Mouse (Mus musculus) heart, embryonic 12.5 days (tissue): ENCODE measurements at regions not wholly inside any gene's neighbourhood (a gene's known extent, or its start where the extent isn't known, plus 50 kb on each side); places are given as distances from the start of the nearest gene placed in this dataset.
"Not testable (repeated sequence)": the region's sequence is repeated elsewhere in the genome, so short reads cannot be mapped to it uniquely, and the experiment has no call there.

Experiments used
- ATAC-seq: fragments of 200-750 bp; cut with Nextera tagmentation; 2 replicates; pipeline ENCODE4 v1.8.0; 2017; ENCODE audit warnings: moderate TSS enrichment, moderate library complexity; ENCODE audit not compliant: insufficient number of reproducible peaks, low FRiP score
- H3K27ac ChIP-seq: fragments of 300-500 bp; sonication (generic); 2 replicates; pipeline ENCODE4 v1.5.1; 2016; ENCODE audit warnings: mild to moderate bottlenecking, moderate library complexity; ENCODE audit not compliant: poor library complexity, severe bottlenecking
- H3K27me3 ChIP-seq: fragments of 300-500 bp; sonication (generic); replicated peaks from 2 replicates; pipeline ENCODE4 v1.6.1; 2016; ENCODE audit warnings: mild to moderate bottlenecking, moderate library complexity
- H3K36me3 ChIP-seq: fragments of 300-500 bp; sonication (generic); 2 replicates; pipeline ENCODE4 v1.6.1; 2016; ENCODE audit warnings: mild to moderate bottlenecking, moderate library complexity
- H3K4me1 ChIP-seq: fragments of 300-500 bp; sonication (generic); replicated peaks from 2 replicates; pipeline ENCODE4 v1.6.1; 2016; ENCODE audit warnings: mild to moderate bottlenecking
- H3K4me2 ChIP-seq: fragments of 300-500 bp; sonication (generic); 2 replicates; pipeline ENCODE4 v1.6.1; 2016; ENCODE audit warnings: mild to moderate bottlenecking, moderate library complexity
- H3K4me3 ChIP-seq: fragments of 300-500 bp; sonication (generic); 2 replicates; pipeline ENCODE4 v1.5.1; 2016; ENCODE audit warnings: mild to moderate bottlenecking
- H3K9ac ChIP-seq: fragments of 300-500 bp; sonication (generic); 2 replicates; pipeline ENCODE4 v1.6.1; 2016; ENCODE audit warnings: mild to moderate bottlenecking, moderate library complexity
- H3K9me3 ChIP-seq: fragments of 300-500 bp; sonication (generic); replicated peaks from 2 replicates; pipeline ENCODE4 v1.6.1; 2016; ENCODE audit warnings: mild to moderate bottlenecking, moderate library complexity
- WGBS: fragments of 180-500 bp; shearing (Covaris S2); methylation state at CpG from one replicate; pipeline ENCODE4 v1.1.7; 2016; 5-methylcytosine and 5-hydroxymethylcytosine counted together

- H3K4me2 ChIP-seq, H3K27ac ChIP-seq, H3K4me1 ChIP-seq, H3K9ac ChIP-seq, H3K9me3 ChIP-seq, H3K27me3 ChIP-seq, H3K36me3 ChIP-seq, H3K4me3 ChIP-seq, ATAC-seq: not testable (repeated sequence)
- WGBS, result 51% methylated on average over 19 of the region's 19 CpGs
Observed at GRCm38 (mm10) chr2:53632816-53633474, 441.4 kb downstream of the Arl6ip6 start.

- no peaks in the 10 kb centered on the region for H3K27me3 ChIP-seq
- H3K4me2 ChIP-seq, result no peak overlapping the region
- H3K4me1 ChIP-seq, result no peaks in the 10 kb centered on the region
- 70% methylated on average over 6 of the region's 6 CpGs for WGBS
- ATAC-seq, result 0 out of 2 replicates have a peak, but pooled peaks have one; percentile 4
- no peaks in the 10 kb centered on the region for H3K9me3 ChIP-seq
- H3K4me3 ChIP-seq, result no peak overlapping the region
- H3K27ac ChIP-seq, result no peak overlapping the region
- no peaks in the 10 kb centered on the region for H3K36me3 ChIP-seq
- no peak overlapping the region for H3K9ac ChIP-seq
Observed at GRCm38 (mm10) chr2:53668599-53669372, 416.6 kb downstream of the Rprm start.

- 45% methylated on average over 5 of the region's 5 CpGs for WGBS
- no peak overlapping the region for H3K4me2 ChIP-seq
- H3K36me3 ChIP-seq, result no peaks in the 10 kb centered on the region
- no peak overlapping the region for H3K27ac ChIP-seq
- H3K4me3 ChIP-seq, result no peak overlapping the region
- no peak for ATAC-seq
- no peaks in the 10 kb centered on the region for H3K9me3 ChIP-seq
- H3K27me3 ChIP-seq, result no peaks in the 10 kb centered on the region
- H3K9ac ChIP-seq, result no peak overlapping the region
- no peaks in the 10 kb centered on the region for H3K4me1 ChIP-seq
Observed at GRCm38 (mm10) chr2:53680350-53681011, 404.9 kb downstream of the Rprm start.

GRCm38 (mm10) chr2:53682599-53682998 is 402.8 kb downstream of the Rprm start:
- 36% methylated on average over 4 of the region's 4 CpGs for WGBS
- no peak overlapping the region for H3K27ac ChIP-seq
- no peaks in the 10 kb centered on the region for H3K4me1 ChIP-seq
- H3K9me3 ChIP-seq, result no peaks in the 10 kb centered on the region
- H3K9ac ChIP-seq, result no peak overlapping the region
- no peaks in the 10 kb centered on the region for H3K36me3 ChIP-seq
- H3K27me3 ChIP-seq, result no peaks in the 10 kb centered on the region
- H3K4me3 ChIP-seq, result no peak overlapping the region
- no peak for ATAC-seq
- H3K4me2 ChIP-seq, result no peak overlapping the region

- Histone ChIP-seq H3K27me3 (no peaks in the 10 kb centered on the region), H3K36me3 (no peaks in the 10 kb centered on the region), H3K9me3 (no peaks in the 10 kb centered on the region), H3K4me2 (no peak overlapping the region), H3K4me1 (no peaks in the 10 kb centered on the region), H3K27ac (no peak overlapping the region), H3K4me3 (no peak overlapping the region), H3K9ac (no peak overlapping the region)
- 51% methylated on average over 7 of the region's 7 CpGs for WGBS
- ATAC-seq, result no peak
Observed at GRCm38 (mm10) chr2:53687281-53687680, 398.1 kb downstream of the Rprm start.

- no peak overlapping the region for H3K27ac ChIP-seq
- no peak overlapping the region for H3K4me2 ChIP-seq
- H3K36me3 ChIP-seq, result no peaks in the 10 kb centered on the region
- WGBS, result 27% methylated on average over 3 of the region's 3 CpGs
- no peak for ATAC-seq
- no peaks in the 10 kb centered on the region for H3K9me3 ChIP-seq
- H3K4me1 ChIP-seq, result no peaks in the 10 kb centered on the region
- no peaks in the 10 kb centered on the region for H3K27me3 ChIP-seq
- H3K4me3 ChIP-seq, result no peak overlapping the region
- H3K9ac ChIP-seq, result no peak overlapping the region
Observed at GRCm38 (mm10) chr2:53689223-53689880, 396.0 kb downstream of the Rprm start.

- Histone ChIP-seq H3K27me3 (no peaks in the 10 kb centered on the region), H3K4me2 (no peak overlapping the region), H3K4me3 (no peak overlapping the region), H3K27ac (no peak overlapping the region), H3K9me3 (no peaks in the 10 kb centered on the region), H3K9ac (no peak overlapping the region), H3K36me3 (no peaks in the 10 kb centered on the region), H3K4me1 (no peaks in the 10 kb centered on the region)
- no peak for ATAC-seq
- 73% methylated on average over 5 of the region's 5 CpGs for WGBS
Observed at GRCm38 (mm10) chr2:53691580-53692118, 393.7 kb downstream of the Rprm start.

- no peak overlapping the region for H3K27ac ChIP-seq
- H3K36me3 ChIP-seq, result no peaks in the 10 kb centered on the region
- H3K4me1 ChIP-seq, result no peaks in the 10 kb centered on the region
- no peak overlapping the region for H3K4me2 ChIP-seq
- no peak for ATAC-seq
- no peak overlapping the region for H3K9ac ChIP-seq
- H3K27me3 ChIP-seq, result no peaks in the 10 kb centered on the region
- no peak overlapping the region for H3K4me3 ChIP-seq
- WGBS, result 78% methylated on average over 3 of the region's 3 CpGs
- H3K9me3 ChIP-seq, result no peaks in the 10 kb centered on the region
Observed at GRCm38 (mm10) chr2:53711213-53711612, 374.1 kb downstream of the Rprm start.

- H3K4me1 ChIP-seq, result no peaks in the 10 kb centered on the region
Observed at GRCm38 (mm10) chr2:53713106-53713640, 372.2 kb downstream of the Rprm start.

GRCm38 (mm10) chr2:53715017-53715416 is 370.3 kb downstream of the Rprm start:
- H3K27me3 ChIP-seq, result no peaks in the 10 kb centered on the region
- WGBS, result 50% methylated on average over 5 of the region's 5 CpGs
- no peak overlapping the region for H3K27ac ChIP-seq
- no peak overlapping the region for H3K4me3 ChIP-seq
- no peak overlapping the region for H3K4me2 ChIP-seq
- H3K9me3 ChIP-seq, result no peaks in the 10 kb centered on the region
- H3K9ac ChIP-seq, result no peak overlapping the region
- no peaks in the 10 kb centered on the region for H3K4me1 ChIP-seq
- no peaks in the 10 kb centered on the region for H3K36me3 ChIP-seq
- ATAC-seq, result no peak

More at GRCm38 (mm10) chr2:53713106-53713640, 372.2 kb downstream of the Rprm start:
- Histone ChIP-seq H3K36me3 (no peaks in the 10 kb centered on the region), H3K9me3 (no peaks in the 10 kb centered on the region), H3K27ac (no peak overlapping the region), H3K27me3 (no peaks in the 10 kb centered on the region), H3K9ac (no peak overlapping the region), H3K4me3 (no peak overlapping the region), H3K4me2 (no peak overlapping the region)
- WGBS, result 71% methylated on average over 7 of the region's 7 CpGs
- ATAC-seq, result no peak
